Mouse (Mus musculus): Measurements from ENCODE around the gene Nek5. TPM values are rescaled to one million over a fixed set of nuclear protein-coding genes. Genes with fewer than 3 reads are reported as not detected.

Nek5 gene
- polyA plus RNA-seq, 1 experiment from 2014 or later = not detected

- H3K4me3 ChIP-seq (ENCODE audit: inconsistent target) = no peak overlapping the region
- WGBS (ENCODE audit: missing documents) = 81% methylated on average over 3 of the region's 3 CpGs
- H3K79me2 ChIP-seq (ENCODE audit: inconsistent target) = peaks cover 11% of the 10 kb centered on the region; the same call in 1 of the 2 replicates
- no peak overlapping the region for H3K27ac ChIP-seq
- H3K36me3 ChIP-seq (ENCODE audit: inconsistent target) = no peaks in the 10 kb centered on the region
Observed at GRCm38 (mm10) chr8:22056850-22057249, 68.0 kb downstream of the Nek5 start.

DNA sequence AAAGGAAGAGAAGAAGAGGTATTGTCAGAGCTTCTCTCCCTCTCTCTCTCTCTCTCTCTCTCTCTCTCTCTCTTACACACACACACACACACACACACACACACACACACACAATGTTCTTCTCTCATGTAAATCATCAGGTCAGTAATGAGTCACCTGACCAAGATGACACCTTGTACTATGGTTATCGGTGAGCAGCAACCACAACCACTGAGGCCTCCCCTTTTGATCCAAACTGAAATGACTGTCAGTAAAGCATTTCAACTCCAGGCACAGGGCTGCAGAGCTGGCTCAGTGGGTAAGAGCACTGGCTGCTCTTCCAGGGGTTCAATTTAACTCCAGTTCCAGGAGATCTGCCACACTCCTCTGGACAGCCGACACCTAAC lies 69.4 kb downstream of the Nek5 start:
- Histone ChIP-seq H3K36me3 (ENCODE audit: inconsistent target) (no peaks in the 10 kb centered on the region), H3K27ac (no peak overlapping the region), H3K79me2 (ENCODE audit: inconsistent target) (no peaks in the 10 kb centered on the region), H3K4me3 (ENCODE audit: inconsistent target) (no peak overlapping the region)
- 94% methylated on average over 2 of the region's 2 CpGs for WGBS (ENCODE audit: missing documents)

DNA sequence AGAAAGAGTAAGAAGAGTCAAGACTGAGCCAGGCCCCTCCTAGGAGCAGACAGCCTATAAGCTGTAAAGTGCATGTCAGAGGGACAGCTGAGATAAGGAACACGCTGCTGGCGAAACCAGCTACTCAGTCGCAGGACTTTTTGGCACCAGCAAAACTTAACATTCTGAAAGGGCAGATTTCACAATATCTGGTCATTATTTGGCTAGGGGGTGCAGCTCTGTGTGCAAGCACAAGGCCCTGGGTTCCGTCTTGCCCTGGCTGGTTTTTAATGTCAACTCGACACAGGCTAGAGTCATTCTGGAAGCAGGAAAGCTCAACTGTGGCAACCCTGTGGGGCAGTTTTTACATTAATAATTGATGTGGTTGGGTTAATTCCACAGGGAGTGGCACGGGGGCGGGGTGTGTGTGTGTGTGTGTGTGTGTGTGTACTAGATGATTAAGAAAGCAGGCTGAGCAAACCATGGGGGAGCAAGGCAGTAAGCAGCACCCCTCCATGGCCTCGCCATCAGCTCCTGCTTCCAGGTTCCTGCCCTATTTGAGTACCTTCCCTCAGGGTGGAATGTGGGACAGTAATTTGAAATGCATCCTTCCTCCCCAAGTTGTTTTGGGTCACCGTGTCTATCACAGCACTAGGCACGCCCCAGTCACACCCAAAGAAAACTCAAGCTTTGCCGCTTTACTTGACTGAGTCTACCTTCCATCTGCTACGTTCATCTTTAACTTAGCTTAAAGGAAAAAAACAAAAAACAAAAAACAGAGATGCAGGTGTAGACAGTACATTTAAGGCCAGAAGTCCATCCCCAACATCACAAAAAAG lies 70.0 kb downstream of the Nek5 start:
- Histone ChIP-seq H3K36me3 (ENCODE audit: inconsistent target) (no peaks in the 10 kb centered on the region), H3K79me2 (ENCODE audit: inconsistent target) (no peaks in the 10 kb centered on the region), H3K27ac (no peak overlapping the region), H3K4me3 (ENCODE audit: inconsistent target) (no peak overlapping the region)
- WGBS (ENCODE audit: missing documents) = 86% methylated on average over 12 of the region's 12 CpGs

- H3K36me3 ChIP-seq (ENCODE audit: inconsistent target) = no peaks in the 10 kb centered on the region
- H3K27ac ChIP-seq = no peak overlapping the region
- H3K4me3 ChIP-seq (ENCODE audit: inconsistent target) = no peak overlapping the region
- H3K79me2 ChIP-seq (ENCODE audit: inconsistent target) = no peaks in the 10 kb centered on the region
- 65% methylated on average over 2 of the region's 2 CpGs for WGBS (ENCODE audit: missing documents)
Observed at GRCm38 (mm10) chr8:22047699-22048464, 77.0 kb downstream of the Nek5 start.

DNA sequence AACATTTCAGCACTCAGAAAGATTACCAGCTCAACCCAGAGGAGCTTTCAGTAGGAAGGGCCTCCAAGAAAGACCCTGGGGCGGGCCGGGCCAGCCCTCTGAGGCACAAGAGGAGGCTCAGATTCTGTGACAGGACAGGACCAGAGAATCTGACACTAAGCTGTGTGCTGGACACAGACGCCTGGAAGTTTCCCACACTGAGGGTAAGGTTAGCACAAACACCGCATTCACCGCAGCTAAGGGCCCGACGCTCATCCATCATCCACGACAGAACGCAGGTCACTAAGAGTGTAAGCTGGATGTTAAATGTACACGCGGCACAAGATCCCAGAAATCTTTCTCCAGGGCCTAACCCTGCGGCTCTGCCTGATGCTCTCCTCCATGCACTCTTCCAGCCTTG lies 81.1 kb downstream of the Nek5 start:
- Histone ChIP-seq H3K27ac (no peak overlapping the region), H3K36me3 (ENCODE audit: inconsistent target) (no peaks in the 10 kb centered on the region), H3K4me3 (ENCODE audit: inconsistent target) (no peak overlapping the region), H3K79me2 (ENCODE audit: inconsistent target) (no peaks in the 10 kb centered on the region)
- 87% methylated on average over 10 of the region's 12 CpGs for WGBS (ENCODE audit: missing documents)

DNA sequence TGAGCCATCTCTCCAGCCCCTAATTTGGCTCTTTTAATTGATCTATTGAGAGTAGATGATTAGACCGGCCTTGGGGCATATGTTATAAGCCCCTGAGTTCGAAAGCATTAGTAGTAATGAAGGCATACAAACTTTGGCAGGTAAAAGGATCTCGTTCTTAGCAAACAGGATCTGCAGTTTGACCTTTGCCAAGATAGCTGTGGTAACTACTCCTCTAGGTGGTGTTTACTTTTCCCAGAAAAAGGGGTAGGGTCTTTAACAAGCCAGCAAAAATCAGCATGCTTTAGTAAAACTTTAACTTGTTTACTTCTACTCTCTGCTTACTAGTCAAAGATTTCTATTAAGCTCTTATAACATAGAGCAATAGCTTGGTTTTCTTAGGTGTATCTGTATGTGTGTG lies 82.3 kb downstream of the Nek5 start:
- H3K79me2 ChIP-seq (ENCODE audit: inconsistent target) = no peaks in the 10 kb centered on the region
- 77% methylated on average over 3 of the region's 3 CpGs for WGBS (ENCODE audit: missing documents)
- no peaks in the 10 kb centered on the region for H3K36me3 ChIP-seq (ENCODE audit: inconsistent target)
- no peak overlapping the region for H3K4me3 ChIP-seq (ENCODE audit: inconsistent target)
- H3K27ac ChIP-seq = no peak overlapping the region

DNA sequence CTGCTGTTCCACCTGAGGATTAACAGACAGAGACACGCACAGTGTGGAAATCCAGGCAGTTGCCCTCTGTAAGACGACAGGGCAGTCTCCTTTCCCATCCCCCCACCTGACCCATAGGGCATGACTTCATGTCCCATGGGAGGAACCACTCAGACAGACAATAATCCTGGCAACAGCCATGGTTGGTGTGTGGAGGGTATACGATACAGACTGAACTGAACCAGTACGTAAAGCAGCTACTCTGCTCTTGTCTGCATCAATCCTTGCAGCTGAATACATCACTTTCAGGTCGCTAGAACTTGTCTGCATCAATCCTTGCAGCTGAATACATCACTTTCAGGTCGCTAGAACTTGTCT lies 84.7 kb downstream of the Nek5 start:
- H3K27ac ChIP-seq = no peak overlapping the region
- H3K4me3 ChIP-seq (ENCODE audit: inconsistent target) = no peak overlapping the region
- H3K36me3 ChIP-seq (ENCODE audit: inconsistent target) = no peaks in the 10 kb centered on the region
- no peaks in the 10 kb centered on the region for H3K79me2 ChIP-seq (ENCODE audit: inconsistent target)
- WGBS (ENCODE audit: missing documents) = 67% methylated on average over 6 of the region's 6 CpGs

DNA sequence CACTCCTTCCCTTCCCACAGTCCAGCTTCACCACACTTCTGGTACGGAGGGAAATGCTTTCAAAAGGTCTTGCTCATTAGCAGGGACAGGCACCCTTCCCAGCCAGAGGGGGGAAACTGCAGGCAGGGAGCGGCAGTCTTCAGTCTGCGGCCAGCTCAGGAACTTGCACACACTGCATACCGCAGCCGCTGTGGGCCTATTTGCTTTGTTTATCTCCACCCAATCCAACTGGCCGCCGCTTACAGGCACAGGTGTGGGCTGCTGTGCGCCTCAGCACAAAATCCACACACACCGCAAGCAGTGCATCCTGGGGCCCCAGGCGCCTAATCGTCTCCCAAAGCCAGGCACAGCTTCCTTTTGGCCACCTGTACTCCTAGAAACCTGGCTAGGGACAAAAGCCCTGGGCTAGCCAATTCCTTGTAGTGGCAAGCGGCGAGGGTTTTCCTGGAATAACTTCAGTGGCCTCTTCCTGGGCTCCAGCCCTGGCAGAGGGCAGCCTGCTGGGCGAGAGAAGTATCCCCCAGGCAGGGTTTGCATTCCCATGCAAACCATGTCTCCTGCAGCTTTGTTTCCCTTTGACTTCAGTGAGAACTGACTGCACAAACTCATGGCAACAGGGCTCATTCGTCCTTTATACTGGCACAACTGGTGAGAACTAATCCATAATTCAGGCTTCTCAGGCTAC lies 85.2 kb downstream of the Nek5 start:
- Histone ChIP-seq H3K4me3 (ENCODE audit: inconsistent target) (no peak overlapping the region), H3K27ac (no peak overlapping the region), H3K36me3 (ENCODE audit: inconsistent target) (no peaks in the 10 kb centered on the region), H3K79me2 (ENCODE audit: inconsistent target) (no peaks in the 10 kb centered on the region)
- 27% methylated on average over 14 of the region's 15 CpGs for WGBS (ENCODE audit: missing documents)

DNA sequence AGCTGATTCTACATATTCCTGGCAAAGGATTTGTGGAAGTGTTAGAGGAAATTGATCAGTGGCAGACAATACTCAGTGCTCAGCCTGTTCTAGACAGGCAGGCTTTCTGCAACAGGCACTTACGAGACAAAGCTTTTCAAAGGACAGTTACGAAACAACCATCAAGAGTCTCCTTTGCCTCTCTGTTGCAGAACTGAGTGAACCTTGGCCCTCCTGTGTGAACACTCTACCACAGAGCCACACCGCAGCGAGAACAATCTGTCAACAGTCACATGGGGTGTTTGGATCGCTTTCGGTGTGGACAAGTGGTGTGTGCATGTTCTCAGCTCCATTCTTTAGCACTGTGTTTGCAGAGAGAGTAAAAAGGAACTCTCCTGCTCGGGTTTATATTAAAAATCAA lies 87.8 kb downstream of the Nek5 start:
- Histone ChIP-seq H3K27ac (no peak overlapping the region), H3K4me3 (ENCODE audit: inconsistent target) (no peak overlapping the region), H3K36me3 (ENCODE audit: inconsistent target) (no peaks in the 10 kb centered on the region), H3K79me2 (ENCODE audit: inconsistent target) (no peaks in the 10 kb centered on the region)
- WGBS (ENCODE audit: missing documents) = 83% methylated on average over 7 of the region's 7 CpGs

DNA sequence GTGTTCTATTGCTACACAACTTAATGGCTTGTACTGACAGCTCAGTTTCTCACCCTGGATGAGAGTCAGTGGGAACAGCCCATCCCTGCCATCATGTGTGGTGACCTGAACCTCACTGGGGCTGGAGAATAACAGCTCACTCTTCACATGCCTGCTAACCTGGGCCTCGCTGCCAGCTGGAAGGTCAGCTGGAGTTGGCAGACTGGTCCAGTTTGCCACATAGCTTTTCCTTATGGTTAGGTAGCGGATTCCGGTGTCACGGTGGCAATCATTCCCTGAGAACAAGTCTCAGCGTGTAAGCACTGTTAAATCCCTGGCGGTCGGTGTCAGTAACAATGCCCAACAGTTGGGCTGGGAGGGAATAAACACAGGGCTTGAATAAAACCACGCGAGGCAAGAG lies 88.7 kb downstream of the Nek5 start:
- H3K79me2 ChIP-seq (ENCODE audit: inconsistent target) = no peaks in the 10 kb centered on the region
- H3K27ac ChIP-seq = no peak overlapping the region
- no peaks in the 10 kb centered on the region for H3K36me3 ChIP-seq (ENCODE audit: inconsistent target)
- no peak overlapping the region for H3K4me3 ChIP-seq (ENCODE audit: inconsistent target)
- WGBS (ENCODE audit: missing documents) = 94% methylated on average over 9 of the region's 9 CpGs

GRCm38 (mm10) chr8:22030990-22031389 lies 93.9 kb downstream of the Nek5 start:
- WGBS (ENCODE audit: missing documents) = 84% methylated on average over 3 of the region's 3 CpGs
- Histone ChIP-seq H3K27ac (no peak overlapping the region), H3K4me3 (ENCODE audit: inconsistent target) (no peak overlapping the region), H3K79me2 (ENCODE audit: inconsistent target) (no peaks in the 10 kb centered on the region), H3K36me3 (ENCODE audit: inconsistent target) (no peaks in the 10 kb centered on the region)

- H3K4me3 ChIP-seq (ENCODE audit: inconsistent target) = no peak overlapping the region
- H3K79me2 ChIP-seq (ENCODE audit: inconsistent target) = no peaks in the 10 kb centered on the region
- no peaks in the 10 kb centered on the region for H3K36me3 ChIP-seq (ENCODE audit: inconsistent target)
- WGBS (ENCODE audit: missing documents) = 90% methylated on average over 3 of the region's 3 CpGs
- no peak overlapping the region for H3K27ac ChIP-seq
Observed at GRCm38 (mm10) chr8:22028973-22029372, 95.9 kb downstream of the Nek5 start.

DNA sequence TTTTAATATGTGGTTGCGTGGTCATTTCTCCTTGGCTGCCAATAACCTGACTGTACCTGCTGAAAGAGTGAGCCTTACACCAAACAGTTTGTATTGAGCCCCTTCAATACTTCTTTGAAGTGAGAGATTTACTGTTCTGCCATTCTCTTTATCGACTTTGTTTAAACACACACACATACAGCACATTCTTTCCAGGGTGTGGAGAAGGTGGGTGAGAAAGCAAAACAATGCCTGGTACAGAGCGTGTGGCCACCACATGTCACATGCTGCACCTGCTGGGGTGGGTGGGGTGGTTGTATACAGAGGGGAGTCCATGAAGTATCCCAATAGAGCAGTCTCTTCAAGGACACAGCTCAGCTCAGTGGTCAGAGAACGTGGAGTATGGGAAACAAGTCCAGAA lies 99.6 kb downstream of the Nek5 start:
- H3K27ac ChIP-seq = no peak overlapping the region
- WGBS (ENCODE audit: missing documents) = 78% methylated on average over 4 of the region's 4 CpGs
- no peaks in the 10 kb centered on the region for H3K36me3 ChIP-seq (ENCODE audit: inconsistent target)
- H3K4me3 ChIP-seq (ENCODE audit: inconsistent target) = no peak overlapping the region
- no peaks in the 10 kb centered on the region for H3K79me2 ChIP-seq (ENCODE audit: inconsistent target)

All from macrophage (primary cell).